Mouse (Mus musculus) heart, embryonic 14.5 days (tissue): ENCODE measurements at regions not wholly inside any gene's neighbourhood (a gene's known extent, or its start where the extent isn't known, plus 50 kb on each side); places are given as distances from the start of the nearest gene placed in this dataset.

Experiments used
- ATAC-seq: fragments of 200-750 bp; cut with Nextera tagmentation; 2 replicates; pipeline ENCODE4 v1.8.0; 2017; ENCODE audit warnings: low read depth, moderate TSS enrichment; ENCODE audit not compliant: insufficient number of reproducible peaks, insufficient read depth, low FRiP score
- H3K27ac ChIP-seq, 2 experiments: fragments of 200-500 bp in 1 of 2; fragments of 300-500 bp in 1 of 2; sonication (generic) in 1 of 2; replicated peaks in 1 of 2; 2 replicates each; pipeline ENCODE4 v1.5.1; 2012 to 2014; ENCODE audit warnings: low read depth in 2 of 2, low read length in 2 of 2, control low read depth in 1 of 2, mild to moderate bottlenecking in 1 of 2, mixed read lengths in 1 of 2; ENCODE audit not compliant: control insufficient read depth in 1 of 2, insufficient read depth in 1 of 2
- H3K27me3 ChIP-seq: fragments of 300-500 bp; sonication (generic); 2 replicates; pipeline ENCODE4 v1.6.1; 2014; ENCODE audit warnings: mild to moderate bottlenecking, low read length, control low read depth; ENCODE audit not compliant: control insufficient read depth, insufficient read depth
- H3K36me3 ChIP-seq: fragments of 300-500 bp; sonication (generic); 2 replicates; pipeline ENCODE4 v1.6.1; 2014; ENCODE audit warnings: mild to moderate bottlenecking, control low read depth, low read length, mixed read lengths; ENCODE audit not compliant: control insufficient read depth, insufficient read depth
- H3K4me1 ChIP-seq, 2 experiments: fragments of 200-500 bp in 1 of 2; fragments of 300-500 bp in 1 of 2; sonication (generic) in 1 of 2; 2 replicates each; pipeline ENCODE4 v1.6.1; 2012 to 2014; ENCODE audit warnings: low read length in 2 of 2, control low read depth in 1 of 2, mixed read lengths in 1 of 2; ENCODE audit not compliant: control insufficient read depth in 2 of 2, insufficient read depth in 2 of 2
- H3K4me2 ChIP-seq: fragments of 300-500 bp; sonication (generic); 2 replicates; pipeline ENCODE4 v1.6.1; 2014; ENCODE audit warnings: mild to moderate bottlenecking, low read length
- H3K4me3 ChIP-seq, 2 experiments: fragments of 200-500 bp in 1 of 2; fragments of 300-500 bp in 1 of 2; sonication (generic) in 1 of 2; 2 replicates each; pipeline ENCODE4 v1.5.1; 2012 to 2014; ENCODE audit warnings: low read length in 2 of 2, mild to moderate bottlenecking in 2 of 2, control low read depth in 1 of 2, low read depth in 1 of 2, moderate library complexity in 1 of 2; ENCODE audit not compliant: control insufficient read depth in 1 of 2, insufficient read depth in 1 of 2
- H3K9ac ChIP-seq: fragments of 300-500 bp; sonication (generic); 2 replicates; pipeline ENCODE4 v1.6.1; 2014; ENCODE audit warnings: mild to moderate bottlenecking, low read length
- H3K9me3 ChIP-seq: fragments of 300-500 bp; sonication (generic); 2 replicates; pipeline ENCODE4 v1.6.1; 2016; ENCODE audit warnings: low read length, control low read depth; ENCODE audit not compliant: control insufficient read depth
- WGBS: fragments of 180-500 bp; shearing (Covaris S2); extraction: QIAGEN DNeasy Blood & Tissue Kit; methylation state at CpG from one replicate; pipeline ENCODE4 v1.1.7; 2014; 5-methylcytosine and 5-hydroxymethylcytosine counted together

DNA sequence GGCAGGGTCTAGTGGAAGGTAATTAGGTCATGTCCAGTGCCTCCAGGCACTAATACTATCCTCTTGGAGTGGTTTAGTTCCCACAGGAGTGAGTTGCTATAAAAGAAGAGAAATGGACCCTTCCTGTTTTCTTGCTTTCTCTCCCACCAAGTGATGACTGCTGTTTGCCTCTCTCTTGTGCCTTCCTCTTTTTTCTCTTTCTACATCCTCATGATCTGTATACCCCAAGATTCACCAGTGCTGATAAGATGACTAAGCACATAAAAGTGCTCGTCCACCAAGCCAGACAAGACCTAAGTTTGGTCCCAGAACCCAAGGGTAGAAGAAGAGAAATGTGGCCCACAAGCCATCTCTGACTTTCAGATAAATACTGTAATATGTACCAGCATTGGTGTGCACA, 265.7 kb downstream of the Sox4 start:
- Histone ChIP-seq H3K4me2 (no peak overlapping the region), H3K27ac (no peak overlapping the region)
- WGBS = 73% methylated on average over 1 of the region's 1 CpGs

GRCm38 (mm10) chr13:28684311-28684710, 269.2 kb downstream of the Sox4 start:
- no peaks in the 10 kb centered on the region for H3K36me3 ChIP-seq
- H3K4me2 ChIP-seq = no peak overlapping the region
- H3K27ac ChIP-seq = no peak overlapping the region
- H3K4me1 ChIP-seq = 0 out of 4 replicates have a peak, but pooled peaks cover 0 to 3% of the 10 kb centered on the region in 2 experiments
- WGBS = 92% methylated on average over 3 of the region's 3 CpGs
- no peak overlapping the region for H3K9ac ChIP-seq
- H3K4me3 ChIP-seq = no peak overlapping the region
- no peaks in the 10 kb centered on the region for H3K27me3 ChIP-seq
- no peaks in the 10 kb centered on the region for H3K9me3 ChIP-seq
- no peak for ATAC-seq

More for the DNA sequence above, 265.7 kb downstream of the Sox4 start:
- H3K27me3 ChIP-seq = no peaks in the 10 kb centered on the region
- H3K9ac ChIP-seq = no peak overlapping the region
- H3K4me1 ChIP-seq = peaks cover 2 to 3% of the 10 kb centered on the region in 2 experiments; a peak in 2 of 4 replicates
- no peaks in the 10 kb centered on the region for H3K9me3 ChIP-seq
- no peak for ATAC-seq
- H3K36me3 ChIP-seq = no peaks in the 10 kb centered on the region
- no peak overlapping the region for H3K4me3 ChIP-seq

- H3K27ac ChIP-seq = no peak overlapping the region
- H3K4me3 ChIP-seq = no peak overlapping the region
- no peak overlapping the region for H3K4me2 ChIP-seq
- 98% methylated on average over 1 of the region's 1 CpGs for WGBS
- no peak for ATAC-seq
- H3K9ac ChIP-seq = no peak overlapping the region
- H3K36me3 ChIP-seq = no peaks in the 10 kb centered on the region
- H3K4me1 ChIP-seq = no peaks in the 10 kb centered on the region
- no peaks in the 10 kb centered on the region for H3K9me3 ChIP-seq
- H3K27me3 ChIP-seq = no peaks in the 10 kb centered on the region
Observed at GRCm38 (mm10) chr13:28680266-28680665, 273.2 kb downstream of the Sox4 start.

- Histone ChIP-seq H3K9ac (no peak overlapping the region), H3K36me3 (no peaks in the 10 kb centered on the region), H3K4me3 (no peak overlapping the region), H3K9me3 (no peaks in the 10 kb centered on the region), H3K27ac (no peak overlapping the region), H3K4me1 (peaks cover 0 to 7% of the 10 kb centered on the region in 2 experiments; a peak in 2 of 4 replicates), H3K27me3 (no peaks in the 10 kb centered on the region), H3K4me2 (no peak overlapping the region)
- ATAC-seq = no peak
- 72% methylated on average over 3 of the region's 3 CpGs for WGBS
Observed at GRCm38 (mm10) chr13:28673622-28674021, 279.9 kb downstream of the Sox4 start.

GRCm38 (mm10) chr13:28671543-28671942, 282.0 kb downstream of the Sox4 start:
- H3K9me3 ChIP-seq = no peaks in the 10 kb centered on the region
- H3K36me3 ChIP-seq = no peaks in the 10 kb centered on the region
- no peak overlapping the region for H3K4me2 ChIP-seq
- no peak overlapping the region for H3K27ac ChIP-seq
- WGBS = 48% methylated on average over 11 of the region's 11 CpGs
- H3K4me1 ChIP-seq = peaks cover 2 to 7% of the 10 kb centered on the region in 2 experiments; a peak in 2 of 4 replicates
- no peak overlapping the region for H3K9ac ChIP-seq
- H3K4me3 ChIP-seq = no peak overlapping the region
- no peak for ATAC-seq
- H3K27me3 ChIP-seq = no peaks in the 10 kb centered on the region

GRCm38 (mm10) chr13:28669832-28670585, 283.5 kb downstream of the Sox4 start:
- H3K27me3 ChIP-seq = no peaks in the 10 kb centered on the region
- WGBS = 62% methylated on average over 4 of the region's 4 CpGs
- no peaks in the 10 kb centered on the region for H3K36me3 ChIP-seq
- no peak overlapping the region for H3K4me2 ChIP-seq
- no peak for ATAC-seq
- no peak overlapping the region for H3K9ac ChIP-seq
- H3K9me3 ChIP-seq = no peaks in the 10 kb centered on the region
- no peak overlapping the region for H3K4me3 ChIP-seq
- peaks cover 3 to 7% of the 10 kb centered on the region in 2 experiments; a peak in 2 of 4 replicates for H3K4me1 ChIP-seq
- H3K27ac ChIP-seq = no peak overlapping the region

GRCm38 (mm10) chr13:28666832-28667231, 286.7 kb downstream of the Sox4 start:
- Histone ChIP-seq H3K9me3 (no peaks in the 10 kb centered on the region), H3K4me2 (no peak overlapping the region), H3K27me3 (no peaks in the 10 kb centered on the region), H3K4me1 (peaks cover 14 to 30% of the 10 kb centered on the region in 2 experiments), H3K36me3 (no peaks in the 10 kb centered on the region), H3K27ac (no peak overlapping the region), H3K9ac (no peak overlapping the region), H3K4me3 (no peak overlapping the region)
- ATAC-seq = no peak
- 65% methylated on average over 3 of the region's 3 CpGs for WGBS

DNA sequence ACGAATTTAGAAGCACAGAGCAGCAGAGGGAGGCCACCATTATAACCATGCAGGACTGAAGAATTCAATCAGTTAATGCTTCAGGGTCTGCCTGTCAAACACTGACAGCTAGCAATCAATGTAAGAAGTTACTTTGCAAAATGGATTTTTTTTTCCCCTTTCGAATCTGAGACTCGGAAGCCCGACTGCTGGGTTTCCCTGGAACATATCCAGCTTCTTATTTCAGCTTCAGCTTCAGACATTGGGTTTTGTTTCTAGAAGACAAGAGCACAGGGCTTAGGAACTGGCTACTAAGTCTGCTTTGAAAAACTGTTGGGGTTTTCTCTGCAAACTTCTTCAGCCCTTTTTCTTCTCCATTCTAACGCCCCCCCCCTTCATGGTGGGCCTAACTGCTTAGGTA, 288.4 kb downstream of the Sox4 start:
- no peak overlapping the region for H3K4me3 ChIP-seq
- no peak overlapping the region for H3K27ac ChIP-seq
- no peaks in the 10 kb centered on the region for H3K27me3 ChIP-seq
- no peak overlapping the region for H3K9ac ChIP-seq
- peaks cover 7 to 30% of the 10 kb centered on the region in 2 experiments for H3K4me1 ChIP-seq
- no peak overlapping the region for H3K4me2 ChIP-seq
- H3K9me3 ChIP-seq = no peaks in the 10 kb centered on the region
- WGBS = 64% methylated on average over 5 of the region's 5 CpGs
- no peak for ATAC-seq
- no peaks in the 10 kb centered on the region for H3K36me3 ChIP-seq
